Mouse (Mus musculus) kidney, postnatal 14 days (tissue): ENCODE data around the gene Thbs1.

Source experiments
- DNase-seq: peaks from one replicate; pipeline ENCODE4 v3.0.0; 2022; ENCODE audit warnings: mixed read lengths

Thbs1 gene

GRCm38 (mm10) chr2:118111488-118112131, at the start of gene Thbs1:
Gene Thbs1, plus strand, starts transcription at chr2:118111876.
- DNase-seq: peak; percentile 88

GRCm38 (mm10) chr2:118064121-118064764, 47.4 kb upstream of the Thbs1 start:
- DNase-seq: no peak

- DNase-seq: no peak
These were observed 45.5 kb upstream of the Thbs1 start for GRCm38 (mm10) chr2:118066065-118066770.

GRCm38 (mm10) chr2:118069975-118070374, 41.7 kb upstream of the Thbs1 start:
- no peak for DNase-seq

- peak; percentile 49 for DNase-seq
These were observed 38.8 kb upstream of the Thbs1 start for GRCm38 (mm10) chr2:118072811-118073372.

- DNase-seq: no peak
These were observed 37.6 kb upstream of the Thbs1 start for GRCm38 (mm10) chr2:118074030-118074429.

- DNase-seq: no peak
These were observed 36.5 kb upstream of the Thbs1 start for GRCm38 (mm10) chr2:118075165-118075564.

- no peak for DNase-seq
These were observed 32.5 kb upstream of the Thbs1 start for GRCm38 (mm10) chr2:118079131-118079530.

GRCm38 (mm10) chr2:118081581-118081980, 30.1 kb upstream of the Thbs1 start:
- no peak for DNase-seq

- DNase-seq: peak; percentile 20
These were observed 28.0 kb upstream of the Thbs1 start for GRCm38 (mm10) chr2:118083652-118084051.

GRCm38 (mm10) chr2:118084693-118085092, 27.0 kb upstream of the Thbs1 start:
- DNase-seq: no peak

GRCm38 (mm10) chr2:118085647-118086046, 26.0 kb upstream of the Thbs1 start:
- no peak for DNase-seq

- no peak for DNase-seq
These were observed 24.5 kb upstream of the Thbs1 start for GRCm38 (mm10) chr2:118087044-118087726.

- DNase-seq: no peak
These were observed 20.4 kb upstream of the Thbs1 start for GRCm38 (mm10) chr2:118091226-118091625.

- DNase-seq: no peak
These were observed 12.6 kb upstream of the Thbs1 start for GRCm38 (mm10) chr2:118099104-118099503.

- DNase-seq: no peak
These were observed 9.5 kb upstream of the Thbs1 start for GRCm38 (mm10) chr2:118102169-118102568.

- peak; percentile 54 for DNase-seq
These were observed 1.3 kb upstream of the Thbs1 start for GRCm38 (mm10) chr2:118110225-118110915.

- peak; percentile 92 for DNase-seq
These were observed 574 bp upstream of the Thbs1 start for GRCm38 (mm10) chr2:118111116-118111487.

- no peak for DNase-seq
These were observed 762 bp downstream of the Thbs1 start for GRCm38 (mm10) chr2:118112438-118112837.

GRCm38 (mm10) chr2:118112846-118113479, 1.3 kb downstream of the Thbs1 start:
- peak; percentile 42 for DNase-seq

GRCm38 (mm10) chr2:118113808-118114524, 2.3 kb downstream of the Thbs1 start:
- DNase-seq: peak; percentile 66
